Mouse (Mus musculus): Measurements from ENCODE around the gene Mypn. TPM values are rescaled to one million over a fixed set of nuclear protein-coding genes. Genes with fewer than 3 reads are reported as not detected.

Gene Mypn
- 10 to 100 TPM; 78.0 to 86.7 TPM for total RNA-seq (2021)

DNA sequence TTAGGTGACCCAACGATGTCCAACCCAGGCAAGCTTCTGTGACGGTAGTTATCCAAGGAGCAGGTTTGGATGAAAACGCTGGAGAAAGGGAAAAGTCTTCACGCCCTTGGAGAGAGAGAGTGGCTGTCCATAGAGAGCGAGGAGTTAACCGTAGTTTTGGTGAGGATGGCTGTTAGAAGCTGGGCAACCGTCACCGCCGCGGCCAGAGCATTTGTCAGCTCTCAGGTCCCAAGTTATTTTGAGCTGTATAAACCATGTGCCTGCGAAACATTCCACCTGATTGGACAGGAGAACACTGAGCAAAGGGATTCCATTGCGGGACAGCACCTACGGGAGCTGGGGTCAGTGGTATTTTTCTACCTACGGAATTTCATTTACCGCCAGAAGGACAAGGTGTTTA is at the start of gene Mypn:
Mypn (minus strand) TSS at position 225 of the 400 bp plus-strand sequence.
- peak; percentile 69 to 74 for DNase-seq
- intact Hi-C loops (cut with DNase I), result loop anchor here (5.0 kb wide), 2 partner anchors 39 to 46 kb away; partner anchors contain the start of gene Herc4

DNA sequence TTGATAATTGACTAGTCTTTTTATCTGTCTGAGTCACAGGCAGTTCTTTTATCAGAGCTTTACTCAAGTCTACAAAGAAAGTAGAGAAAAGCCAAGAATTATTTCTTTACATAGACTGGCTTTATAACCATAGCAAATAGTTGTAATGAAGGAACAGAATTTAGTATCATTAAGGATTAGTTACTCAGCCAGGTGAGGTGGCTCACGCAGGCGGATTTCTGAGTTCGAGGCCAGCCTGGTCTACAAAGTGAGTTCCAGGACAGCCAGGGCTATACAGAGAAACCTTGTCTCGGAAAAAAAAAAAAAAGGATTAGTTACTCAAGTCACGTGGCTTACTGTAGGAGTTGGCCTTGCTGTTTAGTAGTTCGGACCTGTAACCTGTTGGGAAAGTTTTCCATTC is 44.7 kb upstream of the Mypn start:
- intact Hi-C loops (cut with DNase I), result loop anchor here (10.0 kb wide), 1 partner anchor 224 kb away; the partner anchor contains the start of genes Hnrnph3 and Pbld2

GRCm38 (mm10) chr10:63247457-63247856 is 43.7 kb upstream of the Mypn start:
- intact Hi-C loops (cut with DNase I), result loop anchor here (10.0 kb wide), 1 partner anchor 223 kb away; the partner anchor contains the start of genes Hnrnph3 and Pbld2
- DNase-seq, result no peak

More for the DNA sequence above, 44.7 kb upstream of the Mypn start:
- no peak for DNase-seq

GRCm38 (mm10) chr10:63245846-63246245 is 42.1 kb upstream of the Mypn start:
- no peak for DNase-seq
- intact Hi-C loops (cut with DNase I), result loop anchor here (10.0 kb wide), 1 partner anchor 221 kb away; the partner anchor contains the start of genes Hnrnph3 and Pbld2

DNA sequence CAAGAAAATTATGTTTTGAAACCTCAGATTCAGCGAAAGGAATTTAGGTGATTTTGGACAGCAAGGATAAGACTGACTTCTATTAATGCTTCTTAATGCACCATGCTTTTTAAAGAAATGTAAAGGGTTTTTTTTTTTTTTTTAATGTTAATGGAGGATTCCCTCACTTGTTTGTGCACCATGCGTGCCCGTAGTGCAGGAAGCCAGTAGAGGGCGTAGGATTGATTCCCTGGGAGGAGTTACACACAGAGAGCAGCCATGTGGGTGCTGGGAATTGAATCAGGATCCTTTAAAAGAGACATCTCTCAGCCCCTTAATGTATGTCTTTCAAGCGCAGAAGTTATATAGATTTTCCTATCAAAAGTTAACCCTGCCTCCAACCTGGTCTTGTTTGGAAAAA is 41.0 kb upstream of the Mypn start:
- DNase-seq, result peak; percentile 23 to 46
- intact Hi-C loops (cut with DNase I), result loop anchor here (5.0 to 10.0 kb wide), 4 partner anchors 42 to 220 kb away; partner anchors contain the start of genes Dnajc12, Hnrnph3, Mypn and Pbld2

- intact Hi-C loops (cut with DNase I), result loop anchor here (5.0 to 10.0 kb wide), 4 partner anchors 42 to 219 kb away; partner anchors contain the start of genes Dnajc12, Hnrnph3, Mypn and Pbld2
Observed at GRCm38 (mm10) chr10:63244055-63244671, 40.4 kb upstream of the Mypn start.

DNA sequence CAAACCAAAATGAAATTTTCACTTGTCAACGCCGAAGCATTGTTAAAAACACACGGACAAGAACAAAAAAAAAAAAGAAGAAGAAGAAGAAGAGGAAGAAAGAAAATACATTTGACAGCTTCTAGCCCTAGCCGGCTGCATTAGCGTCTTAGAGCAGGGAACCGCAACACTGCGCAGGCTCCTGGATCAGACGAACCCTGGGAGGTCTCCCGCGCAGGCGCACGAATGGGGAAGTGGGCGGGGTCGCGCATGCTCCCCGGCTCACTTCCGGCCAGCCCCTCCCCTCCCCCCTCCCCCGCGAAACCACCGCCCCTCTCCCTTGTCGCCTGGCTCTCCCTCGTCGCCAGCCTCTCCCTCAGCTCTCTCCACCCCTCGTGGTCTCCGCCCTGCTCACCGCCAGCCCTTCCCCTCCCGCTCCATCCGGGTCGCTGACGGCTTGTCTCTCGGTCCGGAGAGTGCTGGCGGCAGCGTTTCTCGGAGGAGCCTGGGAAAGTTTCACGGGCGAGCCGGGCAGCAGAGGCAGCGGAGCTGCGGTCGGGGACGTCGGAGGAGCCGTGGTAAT is 39.8 kb upstream of the Mypn start, which contains the start of gene Herc4:
Herc4 (plus strand) TSS at position 318 of the 562 bp plus-strand sequence.
- intact Hi-C loops (cut with DNase I), result loop anchor here (5.0 to 10.0 kb wide), 4 partner anchors 41 to 219 kb away; partner anchors contain the start of genes Dnajc12, Hnrnph3, Mypn and Pbld2
- DNase-seq, result peak; percentile 94 to 96

More at GRCm38 (mm10) chr10:63244055-63244671, 40.4 kb upstream of the Mypn start:
- no peak for DNase-seq

DNA sequence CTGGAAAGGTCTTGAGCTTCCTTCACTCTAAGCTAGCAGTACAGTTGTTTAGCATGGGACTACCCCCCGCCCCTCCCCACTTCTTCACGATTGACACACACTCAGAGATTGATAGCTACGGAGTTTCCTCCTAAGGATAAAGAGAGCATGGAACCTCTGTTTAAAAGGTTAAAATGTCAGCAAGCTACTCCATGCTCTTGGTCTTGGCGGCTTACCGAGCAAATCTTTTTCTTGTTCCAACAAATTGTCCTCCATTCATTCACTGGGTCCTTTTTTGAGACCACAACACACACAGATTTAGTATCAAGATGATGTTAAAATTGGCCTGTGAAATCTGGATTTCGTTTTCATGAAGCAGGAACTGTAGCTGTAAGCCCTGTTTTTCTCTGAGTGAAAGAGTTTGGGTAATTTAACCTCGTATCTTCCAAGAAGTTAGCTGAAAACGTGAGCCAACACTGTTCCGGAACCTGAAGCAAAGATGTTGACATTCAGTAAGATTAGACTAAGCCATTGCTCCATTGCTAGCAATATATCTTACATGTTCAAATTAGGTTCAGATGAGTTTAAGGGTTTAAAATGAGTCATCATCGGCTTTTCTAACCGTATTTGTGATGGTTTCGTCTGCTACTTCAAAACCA is 39.2 kb upstream of the Mypn start:
- DNase-seq, result peak in 1 of 2 experiments; percentile 22
- intact Hi-C loops (cut with DNase I), result loop anchor here (5.0 to 10.0 kb wide), 4 partner anchors 41 to 218 kb away; partner anchors contain the start of genes Dnajc12, Hnrnph3, Mypn and Pbld2

GRCm38 (mm10) chr10:63240868-63241271 is 37.1 kb upstream of the Mypn start:
- DNase-seq, result no peak
- intact Hi-C loops (cut with DNase I), result loop anchor here (5.0 to 10.0 kb wide), 4 partner anchors 39 to 216 kb away; partner anchors contain the start of genes Dnajc12, Hnrnph3, Mypn and Pbld2

GRCm38 (mm10) chr10:63239848-63240247 is 36.1 kb upstream of the Mypn start:
- intact Hi-C loops (cut with DNase I), result loop anchor here (5.0 to 10.0 kb wide), 4 partner anchors 38 to 215 kb away; partner anchors contain the start of genes Dnajc12, Hnrnph3, Mypn and Pbld2
- DNase-seq, result no peak

- DNase-seq, result no peak
Observed at GRCm38 (mm10) chr10:63238090-63238489, 34.3 kb upstream of the Mypn start.

GRCm38 (mm10) chr10:63237206-63237605 is 33.5 kb upstream of the Mypn start:
- intact Hi-C loops (cut with DNase I), result no loop called here
- no peak for DNase-seq

More at GRCm38 (mm10) chr10:63238090-63238489, 34.3 kb upstream of the Mypn start:
- intact Hi-C loops (cut with DNase I), result no loop called here

GRCm38 (mm10) chr10:63236663-63237062 is 32.9 kb upstream of the Mypn start:
- DNase-seq, result no peak
- intact Hi-C loops (cut with DNase I), result no loop called here

DNA sequence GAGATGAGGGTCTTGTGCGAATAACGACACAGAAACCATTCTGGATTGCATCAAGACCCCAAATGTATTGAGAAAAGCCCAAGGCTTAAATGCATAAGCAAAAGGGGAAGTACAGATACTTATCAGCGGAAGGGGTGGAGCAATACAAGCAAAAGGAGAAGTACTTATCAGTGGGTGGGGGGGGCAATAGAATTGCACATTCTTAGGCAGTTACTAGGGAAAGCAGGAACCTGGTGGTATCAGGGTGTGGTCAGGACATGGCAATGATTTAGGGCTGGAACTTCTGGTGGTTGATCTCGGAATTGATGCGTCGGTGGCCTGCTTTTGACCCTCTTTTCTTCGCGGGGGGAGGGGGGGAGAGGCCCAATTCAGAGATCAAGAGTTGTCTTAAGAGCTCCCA is 32.1 kb upstream of the Mypn start:
- intact Hi-C loops (cut with DNase I), result no loop called here
- DNase-seq, result no peak

GRCm38 (mm10) chr10:63234133-63234532 is 30.4 kb upstream of the Mypn start:
- no peak for DNase-seq
- intact Hi-C loops (cut with DNase I), result no loop called here

DNA sequence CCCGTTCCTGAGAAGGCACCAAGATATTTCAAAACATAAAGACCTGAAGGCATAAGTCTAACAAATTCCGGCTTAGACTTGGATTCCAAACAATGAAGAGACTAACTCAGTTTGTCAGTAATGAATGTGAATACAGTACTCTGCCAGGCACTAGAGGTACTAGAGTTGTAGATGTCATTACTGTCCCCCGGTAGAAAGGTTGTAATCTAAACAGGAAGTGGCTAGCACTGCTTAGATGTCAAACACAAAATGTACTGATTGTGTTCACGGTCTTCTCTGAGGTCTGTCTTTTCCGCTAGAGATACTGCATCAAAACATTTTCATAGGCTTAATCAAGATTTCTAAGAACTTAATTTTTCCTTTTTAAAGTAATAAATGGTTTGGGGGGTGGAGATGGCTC is 27.9 kb upstream of the Mypn start:
- intact Hi-C loops (cut with DNase I), result no loop called here
- no peak for DNase-seq

DNA sequence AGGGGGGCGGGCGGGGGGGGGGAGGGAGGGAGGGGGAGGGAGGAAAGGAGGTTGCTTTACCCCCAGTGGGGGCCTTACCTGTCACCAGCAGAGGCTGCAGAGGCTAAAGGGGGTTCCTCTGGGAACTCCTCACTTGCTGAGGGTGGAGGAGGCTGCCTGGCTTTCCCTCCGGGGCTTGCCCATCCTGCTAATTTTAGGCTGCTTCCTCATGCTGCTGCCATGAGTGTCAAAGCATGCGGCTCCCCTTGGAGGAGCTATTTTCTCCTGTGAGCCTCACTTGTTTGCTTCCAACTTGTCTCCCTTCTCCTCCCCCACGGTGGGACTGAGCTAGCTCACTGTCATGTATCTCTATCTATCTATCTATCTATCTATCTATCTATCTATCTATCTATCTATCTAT is 27.1 kb upstream of the Mypn start:
- intact Hi-C loops (cut with DNase I), result no loop called here
- peak; percentile 60 to 68 for DNase-seq

- no peak for DNase-seq
- intact Hi-C loops (cut with DNase I), result no loop called here
Observed at GRCm38 (mm10) chr10:63230266-63230665, 26.5 kb upstream of the Mypn start.

DNA sequence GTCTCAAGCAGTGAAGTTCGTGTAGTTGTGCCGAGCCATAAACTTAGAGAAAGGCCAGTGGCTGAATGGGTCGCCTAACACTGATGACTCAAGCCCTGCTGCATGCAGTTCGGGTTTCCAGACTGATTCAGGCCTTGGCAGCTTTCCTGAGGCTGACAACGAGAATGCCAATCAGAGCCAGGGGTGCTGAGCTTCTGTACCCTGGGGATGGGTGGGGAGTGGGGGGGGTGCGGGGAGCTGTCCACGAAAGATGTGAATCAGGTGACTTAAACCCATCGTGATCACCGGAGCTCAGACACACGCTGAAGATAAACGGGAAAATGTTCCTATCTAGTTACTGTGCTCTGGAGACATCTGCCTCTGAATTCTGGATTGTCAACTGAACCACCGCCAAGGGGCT is 20.6 kb upstream of the Mypn start:
- intact Hi-C loops (cut with DNase I), result no loop called here
- peak; percentile 27 to 46 for DNase-seq

DNA sequence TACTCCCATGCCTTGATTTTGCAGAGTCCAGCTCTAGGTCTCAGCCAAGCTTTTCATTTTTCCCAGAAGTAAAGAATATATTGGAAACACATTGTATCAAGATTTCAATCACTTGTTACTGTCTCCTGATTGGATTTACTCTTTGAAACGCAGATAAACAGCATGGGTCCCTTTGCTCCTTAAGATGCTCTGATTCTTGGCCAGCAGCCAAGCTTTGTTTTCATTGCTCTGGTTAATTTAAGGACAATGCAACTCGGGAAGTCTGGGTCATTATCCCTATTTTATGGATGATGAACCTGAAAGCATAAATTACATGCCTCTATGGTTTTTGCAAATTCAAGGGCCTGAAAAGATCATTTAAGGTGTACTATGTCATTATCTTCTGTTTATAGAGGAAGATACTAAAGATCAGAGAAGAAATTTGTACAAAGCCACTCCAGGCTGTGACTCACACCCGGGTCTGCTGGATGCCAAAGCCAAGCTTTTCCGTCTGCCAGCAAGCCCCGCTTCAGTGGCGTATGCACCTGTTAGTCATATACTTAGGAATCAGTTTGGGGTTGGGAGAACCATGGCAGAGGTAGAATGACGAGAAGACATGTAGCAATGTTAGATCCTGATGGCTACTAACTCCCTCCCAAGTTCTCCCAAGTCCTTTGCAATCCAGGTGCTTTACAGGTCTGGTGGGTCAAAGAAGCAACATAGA is 17.5 kb upstream of the Mypn start:
- intact Hi-C loops (cut with DNase I), result no loop called here
- DNase-seq, result no peak

Data from heart, postnatal 10 days (tissue).